Mouse (Mus musculus) hindbrain, embryonic 14.5 days (tissue): ENCODE measurements around the gene Pax6. TPM values are rescaled to one million over a fixed set of nuclear protein-coding genes. Genes with fewer than 3 reads are reported as not detected.

Source experiments
- ATAC-seq: fragments of 200-750 bp; cut with Nextera tagmentation; 2 replicates; pipeline ENCODE4 v1.8.0; 2017; ENCODE audit warnings: moderate number of reproducible peaks, mild to moderate bottlenecking, moderate TSS enrichment, moderate library complexity; ENCODE audit not compliant: low FRiP score
- DNase-seq: peaks from one replicate; pipeline ENCODE4 v3.0.0-alpha.2; 2015; ENCODE audit warnings: low spot score
- H3K27ac ChIP-seq: fragments of 300-500 bp; sonication (generic); 2 replicates; pipeline ENCODE4 v1.5.1; 2014; ENCODE audit warnings: mild to moderate bottlenecking, moderate library complexity
- H3K27me3 ChIP-seq: fragments of 300-500 bp; sonication (generic); 2 replicates; pipeline ENCODE4 v1.6.1; 2014; ENCODE audit warnings: mild to moderate bottlenecking, low read length, mixed read lengths; ENCODE audit not compliant: control insufficient read depth, insufficient read depth
- H3K36me3 ChIP-seq: fragments of 300-500 bp; sonication (generic); replicated peaks from 2 replicates; pipeline ENCODE4 v1.6.1; 2014; ENCODE audit not compliant: control insufficient read depth, insufficient read depth
- H3K4me1 ChIP-seq: fragments of 300-500 bp; sonication (generic); replicated peaks from 2 replicates; pipeline ENCODE4 v1.6.1; 2014; ENCODE audit warnings: antibody characterized with exemption, low read length, mixed read lengths; ENCODE audit not compliant: control insufficient read depth, insufficient read depth
- H3K4me2 ChIP-seq: fragments of 300-500 bp; sonication (generic); replicated peaks from 2 replicates; pipeline ENCODE4 v1.6.1; 2014; ENCODE audit warnings: mild to moderate bottlenecking, moderate library complexity
- H3K4me3 ChIP-seq: fragments of 300-500 bp; sonication (generic); replicated peaks from 2 replicates; pipeline ENCODE4 v1.5.1; 2014; ENCODE audit warnings: mild to moderate bottlenecking, low read length
- H3K9ac ChIP-seq: fragments of 300-500 bp; sonication (generic); 2 replicates; pipeline ENCODE4 v1.6.1; 2014
- H3K9me3 ChIP-seq: fragments of 300-500 bp; sonication (generic); 2 replicates; pipeline ENCODE4 v1.6.1; 2016; ENCODE audit warnings: low read length; ENCODE audit not compliant: control insufficient read depth
- WGBS: fragments of 180-500 bp; shearing (Covaris S2); extraction: QIAGEN DNeasy Blood & Tissue Kit; methylation state at CpG from one replicate; pipeline ENCODE4 v1.1.7; 2014; 5-methylcytosine and 5-hydroxymethylcytosine counted together
- polyA plus RNA-seq: library from polyadenylated mRNA; unstranded; fragments of >200 nt; fragmentation: Nextera tagmentation; extraction: Ambion mirVana; gene quantifications from 2 replicates; pipeline ENCODE4 v1.2.1, GENCODE M21; 2014

The Pax6 gene
- polyA plus RNA-seq, 1 experiment from 2014 or later: 26.9 TPM

- Histone ChIP-seq H3K4me2 (no peak overlapping the region), H3K27me3 (no peaks in the 10 kb centered on the region), H3K4me1 (no peaks in the 10 kb centered on the region), H3K36me3 (no peaks in the 10 kb centered on the region), H3K27ac (no peak overlapping the region), H3K9ac (no peak overlapping the region), H3K4me3 (no peak overlapping the region), H3K9me3 (no peaks in the 10 kb centered on the region)
- ATAC-seq: no peak
- 84% methylated on average over 7 of the region's 7 CpGs for WGBS
- DNase-seq: no peak
These were observed 78.2 kb downstream of the Pax6 start for GRCm38 (mm10) chr2:105746896-105747295.

Other genes with a start within 250 kb of the Pax6 start
- gene Elp4, start 235.7 kb downstream of the Pax6 start, polyA plus RNA-seq: 35.4 and 36.0 TPM in 2 replicates
- gene Immp1l, start 235.7 kb downstream of the Pax6 start, polyA plus RNA-seq: 105 and 109 TPM in 2 replicates